Mouse (Mus musculus) midbrain, embryonic 15.5 days (tissue): ENCODE measurements around the gene Ttc14. TPM values are rescaled to one million over a fixed set of nuclear protein-coding genes. Genes with fewer than 3 reads are reported as not detected.

Source experiments
- ATAC-seq: fragments of 200-750 bp; cut with Nextera tagmentation; replicated peaks from 2 replicates; pipeline ENCODE4 v1.8.0; 2017; ENCODE audit warnings: moderate TSS enrichment
- H3K27ac ChIP-seq: fragments of 300-500 bp; sonication (generic); 2 replicates; pipeline ENCODE4 v1.5.1; 2015; ENCODE audit warnings: mild to moderate bottlenecking, inconsistent platforms
- H3K27me3 ChIP-seq: fragments of 300-500 bp; sonication (generic); replicated peaks from 2 replicates; pipeline ENCODE4 v1.6.1; 2015; ENCODE audit warnings: inconsistent platforms
- H3K36me3 ChIP-seq: fragments of 300-500 bp; sonication (generic); replicated peaks from 2 replicates; pipeline ENCODE4 v1.6.1; 2015; ENCODE audit warnings: inconsistent platforms
- H3K4me1 ChIP-seq: fragments of 300-500 bp; sonication (generic); 2 replicates; pipeline ENCODE4 v1.6.1; 2015; ENCODE audit warnings: inconsistent platforms
- H3K4me2 ChIP-seq: fragments of 300-500 bp; sonication (generic); 2 replicates; pipeline ENCODE4 v1.6.1; 2015; ENCODE audit warnings: inconsistent platforms, mild to moderate bottlenecking, moderate library complexity
- H3K4me3 ChIP-seq: fragments of 300-500 bp; sonication (generic); 2 replicates; pipeline ENCODE4 v1.5.1; 2015; ENCODE audit warnings: mild to moderate bottlenecking, inconsistent platforms
- H3K9ac ChIP-seq: fragments of 300-500 bp; sonication (generic); 2 replicates; pipeline ENCODE4 v1.6.1; 2015; ENCODE audit warnings: mild to moderate bottlenecking, inconsistent platforms
- H3K9me3 ChIP-seq: fragments of 300-500 bp; sonication (generic); 2 replicates; pipeline ENCODE4 v1.6.1; 2016; ENCODE audit warnings: inconsistent platforms
- WGBS: fragments of 180-500 bp; shearing (Covaris S2); methylation state at CpG from one replicate; pipeline ENCODE4 v1.1.7; 2015; ENCODE audit warnings: mixed read lengths; 5-methylcytosine and 5-hydroxymethylcytosine counted together
- polyA plus RNA-seq: library from polyadenylated mRNA; unstranded; fragments of >200 nt; fragmentation: Nextera tagmentation; extraction: Ambion mirVana; gene quantifications from 2 replicates; pipeline ENCODE4 v1.2.1, GENCODE M21; 2015

Gene Ttc14
- polyA plus RNA-seq, 1 experiment from 2014 or later, result 74.1 TPM

- H3K9me3 ChIP-seq, result no peaks in the 10 kb centered on the region
- no peaks in the 10 kb centered on the region for H3K36me3 ChIP-seq
- no peak overlapping the region for H3K4me2 ChIP-seq
- no peak overlapping the region for H3K9ac ChIP-seq
- H3K27me3 ChIP-seq, result no peaks in the 10 kb centered on the region
- H3K27ac ChIP-seq, result no peak overlapping the region
- WGBS, result 91% methylated on average over 3 of the region's 3 CpGs
- no peaks in the 10 kb centered on the region for H3K4me1 ChIP-seq
- ATAC-seq, result no peak
- no peak overlapping the region for H3K4me3 ChIP-seq
Observed at GRCm38 (mm10) chr3:33858939-33859338, 59.3 kb downstream of the Ttc14 start.

GRCm38 (mm10) chr3:33864000-33864540 lies 64.4 kb downstream of the Ttc14 start:
- no peak for ATAC-seq
- Histone ChIP-seq H3K4me1 (no peaks in the 10 kb centered on the region), H3K9me3 (no peaks in the 10 kb centered on the region), H3K4me3 (no peak overlapping the region), H3K9ac (no peak overlapping the region), H3K27ac (no peak overlapping the region), H3K27me3 (no peaks in the 10 kb centered on the region), H3K4me2 (no peak overlapping the region), H3K36me3 (no peaks in the 10 kb centered on the region)

Other genes with a start within 250 kb of the Ttc14 start
- gene Ccdc39, start 44.5 kb downstream of the Ttc14 start, polyA plus RNA-seq, result 17.5 and 19.5 TPM in 2 replicates
- gene Fxr1, start 220.1 kb downstream of the Ttc14 start, polyA plus RNA-seq, result 35.0 and 35.3 TPM in 2 replicates